Mouse (Mus musculus) MEL (cell line): ENCODE results near the gene Tigd4. TPM values are rescaled to one million over a fixed set of nuclear protein-coding genes. Genes with fewer than 3 reads are reported as not detected.

Experiments used
- DNase-seq: peaks from one replicate; pipeline ENCODE4 v3.0.0; 2011; ENCODE audit warnings: low read depth, low spot score
- H3K27ac ChIP-seq: 2 replicates; pipeline ENCODE4 v1.5.1; 2012; ENCODE audit warnings: low read depth, mild to moderate bottlenecking, control low read depth, low read length, moderate library complexity; ENCODE audit not compliant: control insufficient read depth
- H3K27me3 ChIP-seq, 2 experiments: fragments of 150-350 bp in 1 of 2; sonication (generic) in 1 of 2; 2 replicates each; pipeline ENCODE4 v1.6.1; 2012; ENCODE audit warnings: low read length in 2 of 2, mild to moderate bottlenecking in 2 of 2, improper control_type of control experiment in 1 of 2, moderate library complexity in 1 of 2; ENCODE audit not compliant: insufficient read depth in 2 of 2, control insufficient read depth in 1 of 2
- H3K36me3 ChIP-seq, 2 experiments: 2 replicates each; pipeline ENCODE4 v1.6.1; 2012 to 2014; ENCODE audit warnings: low read length in 2 of 2, improper control_type of control experiment in 1 of 2, inconsistent platforms in 1 of 2, mild to moderate bottlenecking in 1 of 2; ENCODE audit not compliant: insufficient read depth in 2 of 2, control insufficient read depth in 1 of 2
- H3K4me1 ChIP-seq, 2 experiments: fragments of 150-350 bp in 1 of 2; sonication (generic) in 1 of 2; 2 replicates each; pipeline ENCODE4 v1.6.1; 2012; ENCODE audit warnings: low read length in 2 of 2, improper control_type of control experiment in 1 of 2, mild to moderate bottlenecking in 1 of 2; ENCODE audit not compliant: insufficient read depth in 2 of 2, control insufficient read depth in 1 of 2
- H3K4me3 ChIP-seq, 2 experiments: fragments of 150-350 bp in 1 of 2; sonication (generic) in 1 of 2; 2 replicates each; pipeline ENCODE4 v1.5.1; 2012; ENCODE audit warnings: low read depth in 2 of 2, low read length in 2 of 2, mild to moderate bottlenecking in 2 of 2, moderate library complexity in 2 of 2, control low read depth in 1 of 2, improper control_type of control experiment in 1 of 2; ENCODE audit not compliant: control insufficient read depth in 1 of 2, insufficient read depth in 1 of 2
- H3K79me2 ChIP-seq: 2 replicates; pipeline ENCODE4 v1.6.1; 2012; ENCODE audit warnings: mild to moderate bottlenecking, low read length, moderate library complexity; ENCODE audit not compliant: control insufficient read depth, poor library complexity, insufficient read depth
- H3K9ac ChIP-seq: 2 replicates; pipeline ENCODE4 v1.6.1; 2012; ENCODE audit warnings: low read depth, mild to moderate bottlenecking, control low read depth, low read length, moderate library complexity; ENCODE audit not compliant: control insufficient read depth, poor library complexity, severe bottlenecking
- H3K9me3 ChIP-seq: fragments of 150-350 bp; sonication (generic); replicated peaks from 2 replicates; pipeline ENCODE4 v1.6.1; 2012; ENCODE audit warnings: mild to moderate bottlenecking, low read length, improper control_type of control experiment, moderate library complexity; ENCODE audit not compliant: insufficient read depth
- BHLHE40 ChIP-seq: IDR thresholded peaks from 2 replicates; pipeline ENCODE4 v1.6.1; 2012; ENCODE audit warnings: low read depth, mild to moderate bottlenecking, inconsistent platforms, low read length, improper control_type of control experiment, borderline replicate concordance
- CHD1 ChIP-seq: IDR thresholded peaks from 2 replicates; pipeline ENCODE4 v1.6.1; 2012; ENCODE audit warnings: low read depth, mild to moderate bottlenecking, inconsistent platforms, low read length, improper control_type of control experiment
- E2F4 ChIP-seq: IDR thresholded peaks from 2 replicates; pipeline ENCODE4 v1.6.1; 2011; ENCODE audit warnings: low read depth, low read length, improper control_type of control experiment, borderline replicate concordance
- ELF1 ChIP-seq: IDR thresholded peaks from 2 replicates; pipeline ENCODE4 v1.6.1; 2014; ENCODE audit warnings: low read depth, mild to moderate bottlenecking, inconsistent platforms, low read length, improper control_type of control experiment, moderate library complexity
- EP300 ChIP-seq, 2 experiments: IDR thresholded peaks; 2 replicates each; pipeline ENCODE4 v1.6.1; 2011; ENCODE audit warnings: improper control_type of control experiment in 2 of 2, low read length in 2 of 2, low read depth in 1 of 2, mild to moderate bottlenecking in 1 of 2
- ETS1 ChIP-seq: IDR thresholded peaks from 2 replicates; pipeline ENCODE4 v1.6.1; 2012; ENCODE audit warnings: low read depth, mild to moderate bottlenecking, inconsistent platforms, low read length, improper control_type of control experiment, moderate library complexity
- GATA1 ChIP-seq: IDR thresholded peaks from 2 replicates; pipeline ENCODE4 v1.6.1; 2011; ENCODE audit warnings: low read depth, low read length, improper control_type of control experiment
- MAFK ChIP-seq: IDR thresholded peaks from 2 replicates; pipeline ENCODE4 v1.6.1; 2011; ENCODE audit warnings: low read depth, mild to moderate bottlenecking, low read length, improper control_type of control experiment, borderline replicate concordance
- MAX ChIP-seq: IDR thresholded peaks from 2 replicates; pipeline ENCODE4 v1.6.1; 2011; ENCODE audit warnings: low read length, improper control_type of control experiment
- MAZ ChIP-seq: IDR thresholded peaks from 2 replicates; pipeline ENCODE4 v1.6.1; 2012; ENCODE audit warnings: low read depth, mild to moderate bottlenecking, inconsistent platforms, low read length, improper control_type of control experiment
- MXI1 ChIP-seq: IDR thresholded peaks from 2 replicates; pipeline ENCODE4 v1.6.1; 2011; ENCODE audit warnings: mild to moderate bottlenecking, low read depth, low read length, improper control_type of control experiment
- MYB ChIP-seq: IDR thresholded peaks from 2 replicates; pipeline ENCODE4 v1.6.1; 2011; ENCODE audit warnings: mild to moderate bottlenecking, low read depth, low read length, improper control_type of control experiment
- MYC ChIP-seq: IDR thresholded peaks from 2 replicates; pipeline ENCODE4 v1.6.1; 2011; ENCODE audit warnings: low read depth, mild to moderate bottlenecking, low read length, improper control_type of control experiment, moderate library complexity
- NRF1 ChIP-seq: IDR thresholded peaks from 2 replicates; pipeline ENCODE4 v1.6.1; 2014; ENCODE audit warnings: low read depth, mild to moderate bottlenecking, inconsistent platforms, low read length, improper control_type of control experiment, moderate library complexity; ENCODE audit not compliant: poor library complexity, insufficient read depth, severe bottlenecking
- POLR2A ChIP-seq, 2 experiments: IDR thresholded peaks; 2 replicates each; pipeline ENCODE4 v1.6.1; 2011 to 2012; ENCODE audit warnings: low read length in 2 of 2, mild to moderate bottlenecking in 2 of 2, control low read depth in 1 of 2, improper control_type of control experiment in 1 of 2, low read depth in 1 of 2, moderate library complexity in 1 of 2; ENCODE audit not compliant: control insufficient read depth in 1 of 2, insufficient read depth in 1 of 2, poor library complexity in 1 of 2
- SIN3A ChIP-seq: IDR thresholded peaks from 2 replicates; pipeline ENCODE4 v1.6.1; 2012; ENCODE audit warnings: low read length, improper control_type of control experiment, inconsistent platforms
- UBTF ChIP-seq: IDR thresholded peaks from 2 replicates; pipeline ENCODE4 v1.6.1; 2012; ENCODE audit warnings: low read depth, mild to moderate bottlenecking, inconsistent platforms, low read length, improper control_type of control experiment, moderate library complexity, borderline replicate concordance; ENCODE audit not compliant: insufficient read depth
- USF1 ChIP-seq: IDR thresholded peaks from 2 replicates; pipeline ENCODE4 v1.6.1; 2014; ENCODE audit warnings: low read depth, mild to moderate bottlenecking, inconsistent platforms, low read length, improper control_type of control experiment, moderate library complexity
- USF2 ChIP-seq, 2 experiments: IDR thresholded peaks; 2 replicates each; pipeline ENCODE4 v1.6.1; 2011 to 2012; ENCODE audit warnings: improper control_type of control experiment in 2 of 2, low read length in 2 of 2, borderline replicate concordance in 1 of 2, inconsistent platforms in 1 of 2, low read depth in 1 of 2, mild to moderate bottlenecking in 1 of 2; ENCODE audit not compliant: insufficient read depth in 1 of 2
- ZC3H11A ChIP-seq: IDR thresholded peaks from 2 replicates; pipeline ENCODE4 v1.6.1; 2012; ENCODE audit warnings: low read depth, mild to moderate bottlenecking, inconsistent platforms, low read length, improper control_type of control experiment
- ZKSCAN1 ChIP-seq: IDR thresholded peaks from 2 replicates; pipeline ENCODE4 v1.6.1; 2012; ENCODE audit warnings: low read depth, mild to moderate bottlenecking, inconsistent platforms, low read length, improper control_type of control experiment, moderate library complexity
- ZNF384 ChIP-seq: IDR thresholded peaks from 2 replicates; pipeline ENCODE4 v1.6.1; 2012; ENCODE audit warnings: low read depth, mild to moderate bottlenecking, inconsistent platforms, low read length, improper control_type of control experiment
- polyA plus RNA-seq, 2 experiments: library from polyadenylated mRNA; stranded (reverse) in 1 of 2; unstranded in 1 of 2; fragments of >175 nt in 1 of 2; fragments of >200 nt in 1 of 2; gene quantifications; 2 replicates each; pipeline versions ENCODE4 v1.2.1 to v1.2.4; 2012; ENCODE audit warnings: low replicate concordance in 2 of 2, low read depth in 1 of 2; ENCODE audit not compliant: insufficient read length in 2 of 2, insufficient read depth in 1 of 2, missing spikeins in 1 of 2
- total RNA-seq: library from RNA; depleted of rRNA; stranded (reverse); fragments of 300-350 nt; gene quantifications from 2 replicates; pipeline ENCODE4 v1.2.3, GENCODE M21; 2012

The Tigd4 gene
- total and polyA plus RNA-seq, 3 experiments, result not detected

DNA sequence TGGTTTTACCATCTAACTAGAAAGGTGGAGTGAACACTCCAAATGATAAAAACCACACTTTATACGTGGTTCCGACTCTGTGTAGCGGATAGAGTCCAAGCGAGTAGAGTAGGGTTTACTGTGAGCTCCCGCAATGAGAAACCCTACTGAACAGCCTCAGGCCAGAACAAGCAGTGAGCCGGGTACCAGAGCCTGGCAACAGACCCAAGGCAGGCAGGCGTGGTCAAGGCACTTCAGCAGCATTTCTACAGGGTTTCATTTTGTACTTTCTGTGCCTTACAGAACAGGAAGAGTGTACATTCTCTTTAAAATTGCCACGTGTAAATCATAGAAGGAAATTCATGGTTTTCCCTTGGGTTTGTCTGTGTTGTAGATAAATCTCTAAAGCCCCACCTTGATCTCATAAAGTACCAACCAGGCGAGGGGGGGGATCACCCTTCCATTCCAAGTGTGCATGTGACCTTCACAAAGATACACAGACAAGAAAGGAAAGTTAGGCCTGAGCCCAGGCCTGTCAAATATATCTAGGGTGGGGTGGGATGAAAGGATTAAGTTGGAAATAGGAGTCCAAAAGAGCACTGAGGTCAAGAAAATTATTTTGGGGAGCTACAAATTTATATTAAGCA is 8.6 kb downstream of the Tigd4 start:
- Histone ChIP-seq H3K4me1 (peaks cover 6 to 28% of the 10 kb centered on the region in 2 experiments), H3K27ac (no peak overlapping the region), H3K9ac (no peak overlapping the region), H3K9me3 (no peaks in the 10 kb centered on the region), H3K36me3 (peaks cover 0 to 28% of the 10 kb centered on the region in 2 experiments; a peak in 2 of 4 replicates), H3K4me3 (no peak overlapping the region), H3K27me3 (no peaks in the 10 kb centered on the region), H3K79me2 (no peaks in the 10 kb centered on the region)
- TF ChIP-seq SIN3A (0 out of 2 replicates have a peak, but pooled peaks have one; percentile 8), NRF1 (no peak), MAX (no peak; the same call in 1 of the 2 replicates), USF1 (peak; percentile 69)
- DNase-seq, result no peak

DNA sequence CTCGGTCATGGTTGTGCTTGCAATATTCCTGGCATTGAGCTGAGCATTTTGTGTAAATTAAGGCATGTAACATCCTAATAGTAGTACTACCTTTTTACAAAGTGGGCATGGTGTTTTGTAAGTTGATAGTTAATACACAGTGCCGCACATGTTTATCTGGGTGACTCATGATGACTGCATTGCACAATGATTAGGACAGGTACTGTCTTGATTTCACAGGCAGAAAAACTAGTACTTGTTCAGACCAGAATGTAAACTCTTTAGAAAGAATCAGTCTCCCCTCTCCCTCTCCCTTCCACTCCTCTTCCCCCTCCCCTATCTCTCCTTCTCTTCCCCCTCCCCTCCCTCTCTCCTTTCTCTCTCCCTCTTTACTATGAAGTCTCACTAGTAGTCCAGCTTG is 9.4 kb downstream of the Tigd4 start:
- Histone ChIP-seq H3K9ac (no peak overlapping the region), H3K9me3 (no peaks in the 10 kb centered on the region), H3K79me2 (no peaks in the 10 kb centered on the region), H3K36me3 (peaks cover 0 to 28% of the 10 kb centered on the region in 2 experiments; a peak in 2 of 4 replicates), H3K4me3 (no peak overlapping the region), H3K4me1 (peaks cover 6 to 28% of the 10 kb centered on the region in 2 experiments), H3K27ac (no peak overlapping the region), H3K27me3 (no peaks in the 10 kb centered on the region)
- TF ChIP-seq EP300 (IDR thresholded peaks at IDR 0.05; ENCODE audit: low read depth in 1 of 2, low read length in 2 of 2), result peak; percentile 8 to 59
- no peak for TF ChIP-seq USF1
- TF ChIP-seq USF2 (IDR thresholded peaks at IDR 0.05; ENCODE audit: borderline replicate concordance in 1 of 2, insufficient read depth in 1 of 2, low read depth in 1 of 2, low read length in 2 of 2), result no peak
- TF ChIP-seq SIN3A, result 0 out of 2 replicates have a peak, but pooled peaks have one; percentile 16
- no peak for TF ChIP-seq BHLHE40
- TF ChIP-seq MYC, result peak; percentile 55; the same call in 1 of the 2 replicates
- TF ChIP-seq ZNF384, result no peak
- peak; percentile 51; the same call in 1 of the 2 replicates for TF ChIP-seq GATA1
- TF ChIP-seq E2F4, result no peak
- no peak for TF ChIP-seq MAFK
- peak; percentile 44 for DNase-seq

DNA sequence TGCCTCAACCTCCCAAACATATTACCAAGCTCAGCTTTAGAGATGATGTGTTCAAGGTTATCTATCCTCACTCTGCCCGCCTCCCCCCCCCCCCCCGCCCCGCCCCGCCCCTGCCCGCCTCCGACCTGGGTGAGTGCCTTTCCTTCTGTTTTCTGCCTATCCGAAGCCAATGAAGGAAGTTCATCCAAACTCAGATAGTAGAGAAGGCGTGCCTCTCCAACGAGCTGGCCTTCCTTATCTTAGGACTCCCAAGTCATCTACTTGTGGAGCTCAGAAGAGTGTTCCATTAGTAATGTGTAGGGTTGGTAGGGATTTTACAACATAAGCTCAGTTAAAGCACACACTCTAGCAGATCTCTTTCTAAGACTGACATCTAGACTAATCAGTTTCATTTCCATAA is 9.8 kb downstream of the Tigd4 start:
- peak; percentile 76 for DNase-seq
- Histone ChIP-seq H3K27me3 (no peaks in the 10 kb centered on the region), H3K79me2 (no peaks in the 10 kb centered on the region), H3K9ac (no peak overlapping the region), H3K4me1 (peaks cover 6 to 25% of the 10 kb centered on the region in 2 experiments), H3K36me3 (peaks cover 0 to 28% of the 10 kb centered on the region in 2 experiments; a peak in 2 of 4 replicates), H3K9me3 (no peaks in the 10 kb centered on the region), H3K4me3 (peak overlapping the region in 1 of 2 experiments; percentile 27; a peak in 2 of 4 replicates), H3K27ac (peak overlapping the region; percentile 15)
- TF ChIP-seq MAX (no peak), E2F4 (no peak), ELF1 (0 out of 2 replicates have a peak, but pooled peaks have one; percentile 23), MAZ (0 out of 2 replicates have a peak, but pooled peaks have one; percentile 44), MXI1 (0 out of 2 replicates have a peak, but pooled peaks have one; percentile 31), GATA1 (peak; percentile 71), MYB (no peak), BHLHE40 (no peak), ZC3H11A (no peak), UBTF (no peak), ZKSCAN1 (no peak), EP300 (IDR thresholded peaks at IDR 0.05; ENCODE audit: low read depth in 1 of 2, low read length in 2 of 2) (peak; percentile 52 to 73), ETS1 (peak; percentile 54), ZNF384 (no peak), CHD1 (no peak), SIN3A (no peak), POLR2A (IDR thresholded peaks at IDR 0.05; ENCODE audit: control insufficient read depth in 1 of 2, insufficient read depth in 1 of 2, low read depth in 1 of 2, low read length in 2 of 2, poor library complexity in 1 of 2) (peak in 1 of 2 experiments; percentile 41; a peak in 1 of 4 replicates)
